In the genomic region with DNA sequence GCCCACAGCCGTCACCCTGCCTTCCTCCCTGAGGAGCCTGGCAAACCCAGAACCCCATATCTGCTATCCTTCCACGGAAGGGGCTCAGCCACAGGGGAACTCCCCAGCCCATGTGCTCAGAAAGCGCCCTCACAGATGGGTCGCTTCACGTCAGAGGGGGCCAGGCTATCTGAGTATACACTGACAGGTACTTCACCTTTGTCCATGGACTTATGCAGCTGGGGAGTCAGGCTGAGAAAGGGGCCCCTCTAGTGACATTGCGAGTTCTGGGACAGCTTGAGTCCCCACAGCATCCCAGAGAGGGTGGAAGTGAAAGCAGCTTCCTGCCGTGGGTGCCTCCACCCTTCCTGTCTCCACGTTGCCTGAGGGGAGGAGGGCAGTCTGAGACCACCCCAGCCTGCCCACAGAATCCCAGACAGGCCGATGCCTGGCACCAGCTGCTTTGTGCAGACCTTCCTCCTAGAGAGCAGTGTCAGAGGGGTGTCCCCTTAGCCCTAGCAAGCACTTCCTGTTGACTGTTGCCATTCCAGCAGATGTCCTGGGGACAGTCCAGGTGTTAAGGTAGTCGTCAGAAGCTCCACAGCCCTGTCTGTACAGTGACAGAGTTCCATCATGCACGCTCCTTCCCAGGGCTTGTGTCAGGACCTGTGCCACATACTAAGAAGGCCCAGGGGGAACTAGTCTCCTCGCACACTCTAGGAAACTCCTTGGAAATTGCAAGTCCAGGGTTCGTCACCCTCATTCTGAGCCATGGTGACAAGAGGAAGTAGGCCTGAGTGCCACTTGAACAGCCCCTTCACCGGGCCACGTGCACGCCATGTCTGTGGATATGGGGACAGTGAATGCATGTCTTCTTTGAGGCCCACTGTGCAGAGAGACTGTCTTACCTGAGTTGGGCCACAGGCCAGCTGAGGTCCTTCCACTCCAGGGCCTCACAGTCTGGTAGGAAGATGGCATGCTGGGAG, we compare ENCODE assay signal across 8 mouse cellular contexts. TPM values are rescaled to one million over a fixed set of nuclear protein-coding genes. Genes with fewer than 3 reads are reported as not detected.
DNase-seq lines count a peak whose midpoint lies in the region; ATAC-seq and TF ChIP-seq lines count a peak whose summit lies in the region.
"Had no signal": no experiment of that assay in that cellular context is flagged by ENCODE, and none has a peak within 500 bp of the region (broad histone marks: within the 10 kb centered on the region; RNA-seq: fewer than 3 reads in every experiment).

No protein-coding gene starts in this region.

- TF ChIP-seq CTCF in lung, embryonic 14.5 days (IDR thresholded peaks at IDR 0.05; ENCODE audit: low read depth), result no peak
- no peak for TF ChIP-seq CTCF in thymus, adult 2 months (IDR thresholded peaks at IDR 0.05; ENCODE audit: borderline replicate concordance, control insufficient read depth, extremely low read depth, insufficient read depth, low read length, poor library complexity)

- peak overlapping the region; percentile 65 for H3K27ac ChIP-seq in lung, embryonic 14.5 days (ENCODE audit: low read depth)
- H3K27ac ChIP-seq in embryonic facial prominence, embryonic 10.5 days (replicated peaks), result peak overlapping the region; percentile 31; the same call in 1 of the 2 replicates
- H3K27ac ChIP-seq in limb, embryonic 15.5 days, result peak overlapping the region; percentile 64
- H3K27ac ChIP-seq in thymus, adult 2 months (ENCODE audit: control insufficient read depth, insufficient read depth, low read length), result peak overlapping the region; percentile 16; the same call in 1 of the 2 replicates
- H3K27ac ChIP-seq in hindbrain, embryonic 11.5 days (ENCODE audit: low read depth, low read length), result no peak overlapping the region
- H3K27ac ChIP-seq: liver, embryonic 14.5 days had no signal

- peak; percentile 33 for DNase-seq in lung, embryonic 14.5 days
- no peak for DNase-seq in lung, postnatal 14 days
- DNase-seq in embryonic facial prominence, embryonic 10.5 days (ENCODE audit: low spot score), result no peak
- DNase-seq in thymus, adult 2 months, result no peak
- no peak for DNase-seq in spleen, adult 18-20 months
- DNase-seq in hindbrain, embryonic 11.5 days (ENCODE audit: low spot score), result no peak

- H3K4me3 ChIP-seq in lung, embryonic 14.5 days (ENCODE audit: low read depth, low read length), result no peak overlapping the region
- no peak overlapping the region for H3K4me3 ChIP-seq in embryonic facial prominence, embryonic 10.5 days
- no peak overlapping the region for H3K4me3 ChIP-seq in limb, embryonic 15.5 days
- no peak overlapping the region for H3K4me3 ChIP-seq in thymus, adult 2 months (ENCODE audit: control insufficient read depth, insufficient read depth, low read length)
- no peak overlapping the region for H3K4me3 ChIP-seq in hindbrain, embryonic 11.5 days (ENCODE audit: low read depth, low read length)

- H3K9me3 ChIP-seq in lung, embryonic 14.5 days (ENCODE audit: low read depth, low read length), result no peaks in the 10 kb centered on the region
- H3K9me3 ChIP-seq in embryonic facial prominence, embryonic 10.5 days, result no peaks in the 10 kb centered on the region
- no peaks in the 10 kb centered on the region for H3K9me3 ChIP-seq in limb, embryonic 15.5 days
- no peaks in the 10 kb centered on the region for H3K9me3 ChIP-seq in hindbrain, embryonic 11.5 days (ENCODE audit: control insufficient read depth, low read length)

- no peak for TF ChIP-seq POLR2A in thymus, adult 2 months (IDR thresholded peaks at IDR 0.05; ENCODE audit: control insufficient read depth, extremely low read depth, insufficient read depth, low read length, poor library complexity)

- no peaks in the 10 kb centered on the region for H3K36me3 ChIP-seq in lung, embryonic 14.5 days (ENCODE audit: insufficient read depth)
- H3K36me3 ChIP-seq in embryonic facial prominence, embryonic 10.5 days (replicated peaks), result no peaks in the 10 kb centered on the region
- H3K36me3 ChIP-seq in limb, embryonic 15.5 days, result no peaks in the 10 kb centered on the region
- no peaks in the 10 kb centered on the region for H3K36me3 ChIP-seq in thymus, adult 2 months (ENCODE audit: control insufficient read depth, insufficient read depth, low read length)
- H3K36me3 ChIP-seq in hindbrain, embryonic 11.5 days (ENCODE audit: control insufficient read depth, insufficient read depth, low read length), result no peaks in the 10 kb centered on the region

- WGBS in lung, embryonic 14.5 days, result 51% methylated on average over 16 of the region's 16 CpGs
- 68% methylated on average over 16 of the region's 16 CpGs for WGBS in embryonic facial prominence, embryonic 10.5 days
- 63% methylated on average over 16 of the region's 16 CpGs for WGBS in limb, embryonic 15.5 days
- 30% methylated on average over 16 of the region's 16 CpGs for WGBS in thymus, adult 2 months
- 72% methylated on average over 16 of the region's 16 CpGs for WGBS in hindbrain, embryonic 11.5 days

- H3K9ac ChIP-seq in lung, embryonic 14.5 days, result no peak overlapping the region
- no peak overlapping the region for H3K9ac ChIP-seq in limb, embryonic 15.5 days
- no peak overlapping the region for H3K9ac ChIP-seq in hindbrain, embryonic 11.5 days (ENCODE audit: low read depth, low read length)
- H3K9ac ChIP-seq: liver, embryonic 14.5 days had no signal

- no peak overlapping the region for H3K4me2 ChIP-seq in lung, embryonic 14.5 days
- no peak overlapping the region for H3K4me2 ChIP-seq in limb, embryonic 15.5 days
- no peak overlapping the region for H3K4me2 ChIP-seq in hindbrain, embryonic 11.5 days (replicated peaks; ENCODE audit: low read depth, low read length)

- peak; percentile 19; the same call in 1 of the 2 replicates for ATAC-seq in lung, embryonic 14.5 days (ENCODE audit: insufficient read depth)
- no peak for ATAC-seq in limb, embryonic 15.5 days (ENCODE audit: insufficient number of reproducible peaks, low FRiP score, low TSS enrichment, low read depth)
- ATAC-seq in hindbrain, embryonic 11.5 days (ENCODE audit: low FRiP score), result no peak

- 0 out of 2 replicates have a peak, but pooled peaks cover 2% of the 10 kb centered on the region for H3K27me3 ChIP-seq in lung, embryonic 14.5 days (ENCODE audit: insufficient read depth, low read length)
- H3K27me3 ChIP-seq in embryonic facial prominence, embryonic 10.5 days (replicated peaks; ENCODE audit: low read depth, poor library complexity, severe bottlenecking), result peaks cover 23% of the 10 kb centered on the region
- H3K27me3 ChIP-seq in limb, embryonic 15.5 days, result no peaks in the 10 kb centered on the region
- no peaks in the 10 kb centered on the region for H3K27me3 ChIP-seq in thymus, adult 2 months (ENCODE audit: control insufficient read depth, insufficient read depth, low read length)
- peaks cover 7% of the 10 kb centered on the region for H3K27me3 ChIP-seq in hindbrain, embryonic 11.5 days (ENCODE audit: control insufficient read depth, insufficient read depth, low read length)

- H3K4me1 ChIP-seq in lung, embryonic 14.5 days (ENCODE audit: insufficient read depth), result peaks cover 23% of the 10 kb centered on the region
- peaks cover 64% of the 10 kb centered on the region for H3K4me1 ChIP-seq in embryonic facial prominence, embryonic 10.5 days
- H3K4me1 ChIP-seq in limb, embryonic 15.5 days, result peaks cover 73% of the 10 kb centered on the region
- peaks cover 26% of the 10 kb centered on the region for H3K4me1 ChIP-seq in thymus, adult 2 months (replicated peaks; ENCODE audit: control insufficient read depth, insufficient read depth, low read length)
- no peaks in the 10 kb centered on the region for H3K4me1 ChIP-seq in hindbrain, embryonic 11.5 days (replicated peaks; ENCODE audit: control insufficient read depth, insufficient read depth, low read length)

RNA-seq across cellular contexts. Expression of gene Inf2, which starts 5.6 kb away (rescaled TPM):
- polyA plus RNA-seq in lung, embryonic 14.5 days (2014; fragmentation: Nextera tagmentation; extraction: Ambion mirVana), result 4.5 and 5.2 TPM in 2 replicates
- 1.5 and 1.7 TPM in 2 replicates for polyA plus RNA-seq in embryonic facial prominence, embryonic 10.5 days (2016; fragmentation: Nextera tagmentation; extraction: Ambion mirVana)
- 7.4 and 7.6 TPM in 2 replicates for polyA plus RNA-seq in limb, embryonic 15.5 days (2015; fragmentation: Nextera tagmentation; extraction: Ambion mirVana)
- 26.3 and 26.8 TPM in 2 replicates for polyA plus RNA-seq in thymus, adult 2 months (2012; rRNA removed)
- polyA plus RNA-seq in hindbrain, embryonic 11.5 days (2014; fragmentation: Nextera tagmentation; extraction: Ambion mirVana), result 1.2 and 1.4 TPM in 2 replicates

RNA-seq across cellular contexts. Expression of gene Adssl1, which starts 25.6 kb away (rescaled TPM):
- polyA plus RNA-seq in lung, embryonic 14.5 days (2014; fragmentation: Nextera tagmentation; extraction: Ambion mirVana), result 3.8 and 5.0 TPM in 2 replicates
- 4.0 and 4.3 TPM in 2 replicates for polyA plus RNA-seq in embryonic facial prominence, embryonic 10.5 days (2016; fragmentation: Nextera tagmentation; extraction: Ambion mirVana)
- 11.6 and 27.2 TPM in 2 replicates for polyA plus RNA-seq in limb, embryonic 15.5 days (2015; fragmentation: Nextera tagmentation; extraction: Ambion mirVana)
- polyA plus RNA-seq in thymus, adult 2 months (2012; rRNA removed), result 10.9 and 14.2 TPM in 2 replicates
- 2.1 and 2.6 TPM in 2 replicates for polyA plus RNA-seq in hindbrain, embryonic 11.5 days (2014; fragmentation: Nextera tagmentation; extraction: Ambion mirVana)

RNA-seq across cellular contexts. Expression of gene Siva1, which starts 50.2 kb away (rescaled TPM):
- 253 and 291 TPM in 2 replicates for polyA plus RNA-seq in lung, embryonic 14.5 days (2014; fragmentation: Nextera tagmentation; extraction: Ambion mirVana)
- 332 TPM in 2 replicates for polyA plus RNA-seq in embryonic facial prominence, embryonic 10.5 days (2016; fragmentation: Nextera tagmentation; extraction: Ambion mirVana)
- polyA plus RNA-seq in limb, embryonic 15.5 days (2015; fragmentation: Nextera tagmentation; extraction: Ambion mirVana), result 195 and 218 TPM in 2 replicates
- polyA plus RNA-seq in thymus, adult 2 months (2012; rRNA removed), result 131 and 134 TPM in 2 replicates
- polyA plus RNA-seq in hindbrain, embryonic 11.5 days (2014; fragmentation: Nextera tagmentation; extraction: Ambion mirVana), result 178 and 182 TPM in 2 replicates
